Mouse (Mus musculus): ENCODE measurements around the gene Ctbp2.

Ctbp2 gene

DNA sequence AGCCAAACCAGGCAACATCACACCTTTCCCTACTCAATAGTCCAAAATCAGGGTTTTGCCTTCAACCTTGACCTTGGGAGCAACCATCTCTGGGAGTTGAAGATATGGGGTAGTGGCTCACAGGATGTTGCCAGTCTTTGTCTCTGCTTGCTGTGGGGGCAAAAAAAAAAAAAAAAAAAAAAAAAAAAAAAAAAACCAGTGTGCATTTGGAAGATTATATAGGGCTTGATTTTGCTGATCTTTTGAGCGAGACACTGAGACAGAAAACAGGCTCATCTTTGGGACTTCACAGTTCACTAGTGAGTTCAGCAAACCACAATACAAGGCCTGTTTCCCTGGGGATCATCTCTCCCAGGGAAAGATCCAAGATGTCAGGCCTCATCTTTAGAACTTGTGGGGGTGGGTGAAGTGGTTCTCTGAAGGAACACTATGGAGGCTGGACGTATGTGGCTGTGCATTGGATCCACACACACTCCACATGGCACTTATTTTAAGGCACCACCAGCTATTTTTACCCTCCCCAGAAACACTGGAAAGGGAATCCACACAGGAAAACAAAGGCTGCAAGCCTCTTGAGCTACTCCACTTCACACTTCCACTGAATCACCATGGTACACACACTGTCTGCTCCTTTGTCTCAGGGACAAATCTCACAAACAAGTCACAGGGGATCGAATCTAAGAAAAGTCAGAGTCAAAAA lies 84.4 kb downstream of the Ctbp2 start:
- no peak for DNase-seq

DNA sequence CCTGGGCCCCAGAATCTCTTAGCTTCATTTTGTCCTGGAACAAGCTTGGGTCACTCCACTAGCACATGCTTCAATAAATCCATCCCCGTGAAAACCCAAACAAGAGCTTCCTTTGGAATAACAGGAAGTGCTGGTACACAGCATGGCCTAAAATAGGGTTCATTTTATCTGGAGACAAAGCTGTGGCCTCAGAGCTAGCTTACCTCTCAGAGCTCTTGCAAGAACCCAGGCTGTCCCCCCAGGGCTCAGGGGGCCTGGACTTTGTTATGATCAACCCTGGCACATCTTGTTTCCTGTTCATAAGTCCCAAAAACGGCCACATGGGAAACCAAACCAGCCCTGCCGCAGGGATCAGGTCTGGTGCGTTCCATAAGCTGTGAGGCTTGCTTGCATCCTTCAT lies 86.5 kb downstream of the Ctbp2 start:
- no peak for DNase-seq

DNA sequence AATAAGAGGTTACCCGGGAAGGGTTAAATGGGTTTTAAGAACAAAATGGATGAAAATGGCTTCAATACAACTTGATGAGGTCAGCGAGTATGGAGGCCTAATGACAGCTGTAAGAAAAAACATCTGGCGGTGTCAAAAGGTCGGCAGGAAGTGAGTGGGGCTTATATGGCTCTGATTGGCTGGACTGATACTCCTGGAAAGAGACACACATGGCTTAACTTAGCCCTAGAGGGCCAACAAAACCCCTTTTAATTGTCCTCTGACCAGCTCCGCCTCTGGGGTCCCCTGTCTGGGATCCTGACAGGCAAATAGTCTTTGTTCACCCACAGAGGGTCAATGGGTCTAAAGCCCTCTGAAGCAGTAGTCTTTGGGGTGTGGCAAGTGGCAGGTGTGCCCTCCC lies 86.9 kb downstream of the Ctbp2 start:
- no peak for DNase-seq

DNA sequence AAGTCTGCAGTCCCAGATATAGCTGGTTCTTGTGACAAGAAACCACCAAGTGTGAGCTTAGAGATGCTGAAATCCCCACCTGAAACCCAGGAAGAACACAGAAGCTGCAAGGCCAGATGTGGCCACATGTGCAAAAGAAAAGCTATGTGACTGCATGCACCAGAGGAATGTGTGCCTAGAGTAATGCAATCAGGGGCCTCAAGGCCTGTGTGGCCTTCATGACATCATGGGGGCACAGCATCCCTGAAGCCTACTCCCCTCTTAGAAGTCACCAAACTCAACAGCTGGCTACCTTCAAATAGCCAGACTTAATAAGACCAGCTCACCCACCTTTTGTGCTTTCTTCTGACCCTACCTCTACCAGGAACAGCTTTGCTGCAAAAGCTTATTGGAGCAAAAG lies 88.3 kb downstream of the Ctbp2 start:
- DNase-seq, result no peak

DNA sequence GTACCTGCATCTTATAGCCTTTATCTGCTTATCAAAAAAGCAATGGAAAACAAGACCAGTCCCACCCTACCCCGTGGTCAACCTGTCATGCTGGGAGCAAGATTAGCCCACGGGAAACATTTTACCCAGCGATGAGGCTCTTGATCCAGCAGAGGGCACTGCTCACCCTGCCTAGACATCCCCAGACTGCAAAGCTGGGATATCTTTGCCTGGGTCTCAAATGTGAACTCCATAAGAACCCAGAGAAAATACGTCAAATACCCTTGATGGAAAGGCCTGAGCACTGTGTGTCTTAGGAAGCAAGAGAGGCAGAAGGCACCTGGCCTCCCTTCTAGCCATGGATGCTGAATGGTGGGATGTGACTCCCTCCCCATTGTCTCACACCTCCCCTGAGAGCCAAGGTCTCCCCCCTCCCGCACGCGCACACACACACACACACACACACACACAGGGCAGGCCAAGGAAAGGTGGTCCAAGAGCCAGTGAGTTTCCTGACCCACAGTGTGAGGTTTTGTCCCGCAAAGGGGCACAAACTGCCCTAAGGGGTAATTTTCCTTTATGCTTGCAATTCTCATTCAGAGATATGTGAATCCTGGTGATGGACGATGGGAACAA lies 91.5 kb downstream of the Ctbp2 start:
- DNase-seq, result peak; percentile 11 to 24

DNA sequence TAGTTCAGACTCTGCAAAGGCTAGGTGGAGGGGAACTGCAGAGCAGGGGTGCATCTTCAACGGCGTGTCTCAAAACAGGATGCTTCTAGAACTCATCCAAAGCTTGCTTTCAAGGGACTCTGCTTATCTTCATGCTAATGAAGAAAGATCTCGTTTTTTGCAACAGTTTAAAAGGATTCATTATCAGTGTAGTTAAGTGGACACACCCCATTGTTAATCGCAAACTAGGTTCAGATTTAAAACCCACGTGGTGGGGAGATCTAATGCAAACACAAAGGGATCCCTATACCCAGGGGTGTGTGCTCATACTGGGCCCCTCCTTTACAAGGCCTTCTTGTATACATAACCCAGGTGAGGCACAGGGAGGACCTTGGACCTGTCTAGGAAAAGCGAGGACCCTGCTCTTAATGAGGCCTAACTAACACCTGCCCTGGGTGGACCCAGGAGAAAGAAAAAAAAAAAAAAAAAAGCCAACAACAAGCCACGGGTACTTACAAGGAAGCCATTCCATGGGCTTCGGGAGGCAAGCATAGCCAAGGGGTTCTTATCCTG lies 94.6 kb downstream of the Ctbp2 start:
- DNase-seq, result no peak

DNA sequence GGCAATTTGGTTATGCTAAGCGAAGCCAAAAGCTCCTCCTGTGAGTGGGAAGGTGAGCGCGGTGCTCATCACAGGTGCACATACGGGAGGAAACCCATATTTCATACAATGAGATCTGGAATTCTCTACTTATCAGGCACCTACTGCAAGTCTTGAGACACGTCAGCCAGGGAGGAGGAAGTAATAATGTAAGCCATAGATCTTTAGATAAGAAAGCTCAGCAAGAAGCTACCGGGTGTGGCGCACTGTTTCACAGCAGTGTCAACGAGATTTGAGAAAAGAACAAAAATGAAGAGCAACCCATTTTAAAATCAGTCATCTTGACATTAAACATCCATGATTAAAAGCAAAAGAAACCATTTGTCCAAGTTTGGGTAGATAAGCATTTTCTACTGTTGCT lies 95.2 kb downstream of the Ctbp2 start:
- DNase-seq, result no peak

DNA sequence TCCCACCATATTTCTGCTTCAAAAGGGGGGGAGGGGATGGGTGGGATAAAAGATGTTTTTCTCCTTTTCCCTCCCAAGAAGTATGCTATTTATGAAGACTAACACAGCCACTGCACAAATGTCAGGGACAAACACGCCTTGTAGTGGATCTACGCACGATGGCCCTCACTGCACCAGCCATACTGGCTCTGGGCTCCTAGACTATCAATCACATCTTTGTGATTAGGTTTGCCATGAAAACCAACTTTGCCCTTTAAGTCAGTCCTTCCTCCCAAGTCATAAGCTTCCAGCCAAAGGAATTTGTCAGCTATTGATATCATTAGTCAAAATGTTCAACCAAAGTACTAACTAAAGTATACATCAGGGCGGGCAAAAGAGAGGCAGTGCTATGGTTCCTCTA lies 96.2 kb downstream of the Ctbp2 start:
- no peak for DNase-seq

DNA sequence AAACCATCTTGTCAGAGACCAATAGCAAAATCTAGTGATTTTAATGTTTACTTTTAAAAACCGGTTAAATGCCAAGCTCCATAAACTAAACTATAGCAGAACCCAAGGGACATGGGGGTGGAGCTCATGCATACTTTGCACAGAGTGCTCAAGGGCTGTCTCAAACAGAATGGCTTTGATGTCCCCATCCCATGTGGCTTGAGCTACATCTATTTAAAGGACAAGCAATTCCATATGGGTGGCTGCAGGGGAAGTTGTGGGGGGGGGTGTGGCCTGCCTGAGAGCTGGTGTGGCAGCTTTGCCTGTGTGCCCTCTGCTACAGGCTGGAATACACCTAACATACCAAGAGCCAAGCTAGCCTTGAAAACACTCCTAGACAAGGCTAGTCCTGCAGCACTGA lies 99.5 kb downstream of the Ctbp2 start:
- DNase-seq, result no peak

DNA sequence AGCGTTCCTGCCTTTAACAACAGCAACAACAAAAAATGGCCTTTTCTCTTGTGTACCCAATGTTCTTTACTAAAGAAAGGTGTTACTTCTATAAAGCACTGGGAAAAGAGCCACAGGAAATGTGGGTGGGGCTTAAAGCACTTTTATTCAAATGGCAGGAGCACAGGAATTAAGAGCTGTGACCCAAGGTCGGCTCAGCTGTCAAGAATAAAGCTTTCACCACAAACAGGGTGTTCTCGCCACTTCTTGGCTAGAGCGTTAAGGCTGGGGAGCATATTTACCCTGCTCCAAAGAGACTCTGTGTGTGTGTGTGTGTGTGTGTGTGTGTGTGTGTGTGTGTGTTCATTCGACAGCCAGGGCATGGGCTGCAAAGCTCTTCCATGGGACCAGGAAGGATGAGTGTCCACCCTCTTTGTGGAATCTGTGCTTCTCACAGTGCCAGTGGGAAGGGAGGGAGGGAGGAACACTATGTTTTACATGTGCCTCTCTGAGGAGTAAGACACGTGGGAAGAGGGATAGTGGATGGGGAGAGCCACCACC lies 104.6 kb downstream of the Ctbp2 start:
- no peak for DNase-seq

DNA sequence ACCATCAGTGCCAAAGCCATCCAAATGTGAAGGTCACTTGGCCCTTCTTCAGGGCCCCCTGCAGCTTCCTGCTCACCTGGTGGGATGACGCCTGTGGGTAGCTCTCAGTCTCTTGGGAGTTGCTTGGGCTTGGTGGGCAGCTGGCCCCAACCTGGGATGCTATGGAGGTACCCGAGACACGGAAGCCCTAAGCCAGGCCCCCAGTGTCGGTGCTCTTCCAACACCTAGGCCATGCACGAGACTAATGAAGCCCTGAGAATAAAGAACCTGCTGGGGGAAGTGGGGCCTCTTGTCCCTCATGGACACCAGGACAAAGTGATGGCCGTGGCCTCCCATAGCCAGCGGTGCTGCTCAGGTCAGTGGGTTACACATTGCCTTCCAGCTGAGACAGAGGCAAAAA lies 105.2 kb downstream of the Ctbp2 start:
- DNase-seq, result no peak

DNA sequence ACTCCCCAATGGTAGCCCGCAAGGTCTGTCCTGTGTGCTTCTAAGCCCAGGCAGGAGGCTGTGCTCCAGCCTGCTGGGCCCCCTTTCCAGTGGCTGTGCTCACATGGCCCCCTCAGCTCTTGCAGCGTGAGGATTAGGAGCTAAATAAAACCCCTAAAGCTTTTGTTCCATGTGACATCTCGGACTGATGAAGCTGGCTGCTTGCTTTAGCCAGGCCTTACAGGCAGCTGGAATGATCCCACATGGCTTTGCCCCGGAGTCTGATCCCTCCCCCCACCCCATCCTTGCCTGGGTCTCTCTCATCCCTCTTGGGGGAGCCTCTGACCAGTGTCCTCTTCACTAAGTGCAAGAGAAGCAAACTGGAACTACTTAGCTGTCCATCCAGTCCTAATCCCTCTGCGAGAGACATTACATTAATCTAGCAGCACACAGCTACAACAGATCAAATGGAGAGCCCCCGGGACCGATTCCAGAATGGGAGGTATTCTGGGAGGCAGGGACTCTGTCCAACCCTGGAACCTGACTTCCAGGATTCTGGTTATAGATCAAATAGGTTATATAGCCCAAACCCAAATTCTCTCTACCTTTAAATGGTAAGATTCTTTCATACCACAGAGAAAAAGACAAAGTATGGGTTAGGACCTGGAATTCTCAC lies 108.6 kb downstream of the Ctbp2 start:
- no peak for DNase-seq

DNA sequence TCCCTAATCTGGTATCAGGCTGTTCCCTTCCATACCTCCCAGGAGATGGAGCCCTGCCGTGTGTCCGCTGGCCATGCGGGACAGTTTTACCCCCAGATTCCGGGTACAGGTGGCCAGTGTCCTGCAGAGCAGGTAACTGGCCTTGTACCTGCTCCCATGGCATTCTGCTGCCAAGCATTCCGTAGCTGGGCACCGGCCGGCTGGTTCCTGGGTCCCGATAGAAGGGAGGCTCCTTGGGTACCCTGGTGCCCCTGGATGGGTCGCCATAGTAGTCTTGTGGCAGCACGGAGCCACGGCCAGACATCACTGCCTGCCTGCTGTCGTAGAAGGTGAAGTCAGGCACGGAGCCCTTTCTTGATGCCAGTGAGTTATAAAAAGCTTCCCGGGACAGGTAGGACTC lies 109.5 kb downstream of the Ctbp2 start:
- DNase-seq, result no peak

DNA sequence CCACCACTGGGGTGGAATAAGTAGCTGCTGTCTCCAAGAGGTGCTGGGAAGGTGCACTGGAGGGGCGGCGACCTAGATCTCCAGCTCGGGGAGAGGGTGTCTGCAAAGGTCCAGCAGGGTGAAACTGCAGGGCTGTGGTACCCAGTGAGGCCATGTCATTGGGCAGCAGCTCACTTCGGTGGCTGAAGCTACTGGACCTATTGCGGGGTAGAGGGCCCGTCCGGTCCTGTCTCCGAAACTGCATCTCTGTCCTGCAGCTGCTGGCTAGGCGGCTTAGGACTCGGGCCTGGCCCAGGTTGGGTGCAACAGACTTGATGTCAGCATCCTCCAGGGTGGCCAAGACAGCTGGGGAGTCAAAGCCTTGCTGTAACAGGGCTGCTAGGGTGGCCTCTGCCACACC lies 110.2 kb downstream of the Ctbp2 start:
- DNase-seq, result no peak

DNA sequence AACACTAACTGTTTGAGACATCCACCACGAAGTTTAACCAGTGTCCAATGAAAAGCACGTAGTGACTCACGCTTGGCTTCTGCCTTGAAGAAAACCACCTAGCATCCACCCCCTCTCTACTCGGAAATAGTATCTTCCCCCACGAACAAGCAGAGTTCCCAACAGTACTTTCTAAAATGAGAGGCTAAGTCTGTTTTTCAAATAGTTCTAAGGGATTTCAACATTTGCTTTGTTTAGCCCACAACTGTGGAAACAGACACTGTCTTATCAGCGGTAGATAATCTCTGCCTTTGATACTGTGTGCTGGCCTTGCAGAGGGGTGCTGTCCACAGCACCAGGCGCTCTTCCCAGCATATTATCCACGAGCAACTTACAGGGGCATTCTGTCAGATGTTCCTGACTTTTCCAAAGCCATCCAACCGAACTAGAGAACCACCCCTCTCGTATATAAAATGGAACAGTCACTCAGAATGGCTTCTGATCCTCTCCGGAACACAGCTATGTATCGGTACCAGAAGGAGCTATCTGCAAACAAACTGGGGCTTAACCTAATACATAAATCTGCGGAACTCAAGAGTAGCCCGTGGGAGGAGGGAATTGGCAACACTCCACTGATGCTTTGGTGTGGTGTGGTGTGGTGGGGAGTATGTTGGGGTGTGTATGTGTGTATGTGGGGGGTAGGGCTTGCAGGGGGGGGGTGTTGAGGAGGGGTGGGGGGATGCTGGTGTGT lies 111.4 kb downstream of the Ctbp2 start:
- DNase-seq, result no peak

DNA sequence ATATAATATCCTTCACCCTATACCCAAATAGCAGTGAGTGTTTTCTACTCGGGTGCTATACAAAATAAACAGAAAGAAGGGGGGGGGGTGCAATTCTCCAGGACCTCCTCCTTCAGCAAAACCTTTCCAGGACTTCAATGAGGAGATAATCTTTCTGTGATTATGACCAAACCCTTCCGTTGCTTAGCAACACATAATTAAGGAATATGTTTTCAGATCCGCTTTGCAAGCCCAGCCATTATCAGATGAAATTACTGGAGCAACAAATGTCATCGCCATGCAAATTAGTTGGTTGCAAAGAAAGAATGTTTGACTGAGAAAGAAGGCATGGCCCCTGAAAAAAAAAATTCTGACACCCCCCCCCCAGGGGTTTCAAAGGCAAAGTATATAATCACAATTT lies 112.5 kb downstream of the Ctbp2 start:
- DNase-seq, result no peak

DNA sequence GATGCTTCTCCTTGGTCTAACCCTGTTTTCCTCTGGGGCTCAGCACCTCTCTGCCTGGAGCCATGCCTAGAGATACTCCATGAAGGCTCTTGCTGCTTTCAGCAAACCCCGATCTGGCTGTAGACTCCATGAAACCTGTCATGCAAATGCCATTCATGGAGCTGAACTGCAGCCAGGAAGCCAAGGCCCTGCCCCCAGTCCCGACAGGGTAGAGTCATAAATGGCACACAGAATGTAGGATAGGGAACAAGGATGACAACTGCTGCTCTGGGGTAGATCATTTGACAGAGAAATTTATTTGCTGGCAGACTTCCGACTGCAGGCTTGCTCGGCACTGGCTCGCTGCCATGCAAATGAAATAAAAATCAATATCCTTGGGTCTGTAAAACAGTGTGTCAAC lies 113.0 kb downstream of the Ctbp2 start:
- DNase-seq, result no peak

DNA sequence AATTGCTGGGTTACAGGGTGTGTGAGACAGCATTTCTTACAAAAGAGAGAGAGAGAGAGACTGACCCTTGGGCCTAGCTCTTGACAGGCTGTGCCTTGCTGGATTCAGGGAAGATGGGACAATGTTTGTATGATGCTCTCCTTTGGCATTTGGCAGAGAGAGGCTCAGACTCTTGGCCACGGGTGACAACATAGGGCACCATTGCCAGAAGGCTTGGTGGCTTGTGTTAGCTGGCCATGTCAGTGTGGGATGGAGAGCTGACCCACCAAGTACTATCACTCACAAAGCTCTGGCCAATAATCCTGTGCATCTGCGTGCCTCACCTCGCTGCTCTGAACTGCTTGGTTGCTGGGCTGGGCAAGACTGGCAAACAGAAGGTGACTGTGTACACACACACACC lies 113.7 kb downstream of the Ctbp2 start:
- no peak for DNase-seq

DNA sequence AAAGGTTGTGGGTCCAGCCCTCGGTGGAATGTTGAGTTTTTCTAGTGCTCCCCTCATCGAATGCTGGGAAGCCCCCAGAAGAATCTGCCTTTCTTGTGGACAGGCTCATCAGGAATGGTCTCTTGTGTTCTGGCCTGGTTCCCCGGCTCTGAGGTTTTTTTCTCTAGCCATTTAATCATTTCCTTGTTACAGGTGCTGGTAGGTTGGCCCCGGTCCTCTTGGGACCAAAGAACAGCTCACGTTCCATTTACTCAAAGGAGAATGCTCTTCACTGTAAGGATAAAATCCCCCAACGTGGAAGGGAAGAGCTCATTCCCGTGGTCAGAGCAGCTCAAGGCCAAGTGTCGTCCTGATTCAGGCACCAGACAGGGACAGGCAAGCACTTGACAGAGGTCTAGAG lies 114.5 kb downstream of the Ctbp2 start:
- DNase-seq, result no peak

DNA sequence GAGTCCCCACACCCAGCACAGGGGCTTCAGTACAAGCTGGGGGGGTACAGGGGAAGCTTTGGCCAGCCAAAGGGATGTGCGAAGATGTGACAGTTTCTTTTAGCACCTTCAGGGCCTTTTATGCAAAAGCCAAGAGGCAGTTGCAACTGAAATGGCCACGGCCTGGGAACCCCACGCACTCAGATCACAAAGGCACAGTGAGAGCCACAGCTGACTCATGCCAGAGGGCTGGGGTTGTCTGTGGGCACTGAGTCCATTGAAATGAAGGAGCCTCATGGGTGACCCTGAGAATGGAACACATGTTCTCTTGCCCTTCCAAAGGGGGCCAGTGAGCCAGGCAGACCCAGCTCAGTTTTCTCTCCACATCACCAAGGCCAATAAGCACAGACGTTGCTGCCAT lies 115.5 kb downstream of the Ctbp2 start:
- no peak for DNase-seq

DNA sequence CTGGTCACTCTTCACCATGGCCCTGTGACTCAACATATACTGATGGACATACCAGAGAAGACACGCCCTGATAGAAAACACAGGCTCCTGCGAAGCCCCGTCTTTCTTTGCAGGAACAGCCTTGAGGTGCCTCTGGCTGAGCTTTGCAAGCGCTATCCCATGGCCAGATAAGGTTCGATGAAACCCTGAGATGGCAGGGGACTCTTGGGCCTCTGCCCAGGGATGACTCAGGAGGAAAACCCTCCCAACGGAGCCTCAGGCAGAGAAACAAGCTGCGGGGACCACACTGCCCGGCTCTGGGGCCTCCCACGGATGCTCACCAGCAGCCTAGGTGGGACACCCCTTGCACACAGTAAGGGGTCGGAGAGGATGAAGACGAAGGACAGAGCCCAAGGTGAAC lies 116.8 kb downstream of the Ctbp2 start:
- DNase-seq, result no peak

DNA sequence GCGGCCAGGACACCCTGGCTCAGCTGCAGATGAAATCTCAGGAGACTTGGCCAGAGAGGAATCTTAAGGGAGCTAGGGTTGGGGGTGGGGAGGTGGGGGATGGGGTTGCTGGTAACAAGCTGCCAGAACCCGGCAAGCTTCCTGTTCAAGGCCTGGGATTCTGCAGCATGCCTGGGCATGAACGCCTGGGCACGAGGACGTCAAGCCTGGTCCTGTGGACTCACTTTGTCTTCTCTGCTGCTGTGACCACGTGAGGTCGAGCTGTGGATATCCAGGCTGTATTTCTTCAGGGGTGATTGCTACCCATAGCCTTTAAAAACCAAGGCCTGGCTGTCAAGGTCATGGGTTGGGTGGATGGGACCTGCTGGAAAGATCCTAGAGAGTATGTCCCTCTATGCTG lies 118.4 kb downstream of the Ctbp2 start:
- DNase-seq, result no peak

DNA sequence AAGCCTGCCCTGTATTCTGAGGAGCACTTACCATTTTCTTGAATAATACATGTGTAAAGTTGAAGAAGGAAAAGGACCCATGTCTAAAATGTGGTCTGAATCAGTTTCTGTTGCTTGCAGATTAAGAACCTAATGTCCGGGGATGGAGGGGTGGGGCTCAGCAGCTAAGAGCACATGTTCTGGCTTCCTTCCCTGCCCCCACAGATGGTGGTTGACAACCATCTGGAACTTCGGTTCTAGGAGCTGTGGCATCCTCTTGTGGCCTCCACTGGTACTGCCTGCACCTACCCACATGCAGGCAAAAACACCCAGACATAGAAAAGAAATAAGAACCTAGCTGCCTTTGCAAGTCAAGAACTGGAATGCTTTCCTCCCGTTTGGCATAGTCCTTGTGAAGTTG lies 120.7 kb downstream of the Ctbp2 start:
- peak; percentile 72 to 78 for DNase-seq
